Mouse (Mus musculus) midbrain, embryonic 16.5 days (tissue): ENCODE data around the gene Ano8. TPM values are rescaled to one million over a fixed set of nuclear protein-coding genes. Genes with fewer than 3 reads are reported as not detected.
A peak's percentile ranks its signal among the peaks of the same experiment; 100 is the strongest.

ENCODE experiments used
- ATAC-seq: fragments of 200-750 bp; cut with Nextera tagmentation; 2 replicates; pipeline ENCODE4 v1.8.0; 2017; ENCODE audit warnings: moderate TSS enrichment
- H3K27ac ChIP-seq: fragments of 300-500 bp; sonication (generic); 2 replicates; pipeline ENCODE4 v1.5.1; 2014; ENCODE audit warnings: mild to moderate bottlenecking, low read length, mixed read lengths
- H3K27me3 ChIP-seq: fragments of 300-500 bp; sonication (generic); 2 replicates; pipeline ENCODE4 v1.6.1; 2014; ENCODE audit warnings: low read depth, low read length, mixed read lengths; ENCODE audit not compliant: control insufficient read depth, insufficient read depth
- H3K36me3 ChIP-seq: fragments of 300-500 bp; sonication (generic); 2 replicates; pipeline ENCODE4 v1.6.1; 2014; ENCODE audit warnings: mild to moderate bottlenecking, low read length, moderate library complexity, mixed read lengths; ENCODE audit not compliant: control insufficient read depth, insufficient read depth
- H3K4me1 ChIP-seq: fragments of 300-500 bp; sonication (generic); 2 replicates; pipeline ENCODE4 v1.6.1; 2014; ENCODE audit warnings: mild to moderate bottlenecking, low read length, mixed read lengths; ENCODE audit not compliant: control insufficient read depth, insufficient read depth
- H3K4me2 ChIP-seq: fragments of 300-500 bp; sonication (generic); 2 replicates; pipeline ENCODE4 v1.6.1; 2014; ENCODE audit warnings: mild to moderate bottlenecking, low read length, mixed read lengths
- H3K4me3 ChIP-seq: fragments of 300-500 bp; sonication (generic); 2 replicates; pipeline ENCODE4 v1.5.1; 2014; ENCODE audit warnings: low read depth, mild to moderate bottlenecking, low read length, moderate library complexity, mixed read lengths
- H3K9ac ChIP-seq: fragments of 300-500 bp; sonication (generic); 2 replicates; pipeline ENCODE4 v1.6.1; 2014; ENCODE audit warnings: low read depth, low read length, mixed read lengths
- H3K9me3 ChIP-seq: fragments of 300-500 bp; sonication (generic); replicated peaks from 2 replicates; pipeline ENCODE4 v1.6.1; 2014; ENCODE audit warnings: mild to moderate bottlenecking, low read length, mixed read lengths; ENCODE audit not compliant: control insufficient read depth, poor library complexity, severe bottlenecking
- WGBS: fragments of 180-500 bp; shearing (Covaris S2); extraction: QIAGEN DNeasy Blood & Tissue Kit; methylation state at CpG from one replicate; pipeline ENCODE4 v1.1.7; 2014; 5-methylcytosine and 5-hydroxymethylcytosine counted together
- polyA plus RNA-seq: library from polyadenylated mRNA; unstranded; fragments of >200 nt; fragmentation: Nextera tagmentation; extraction: Ambion mirVana; gene quantifications from 2 replicates; pipeline ENCODE4 v1.2.1, GENCODE M21; 2015

Ano8 gene
- polyA plus RNA-seq, 1 experiment from 2014 or later = 5.9 TPM

DNA sequence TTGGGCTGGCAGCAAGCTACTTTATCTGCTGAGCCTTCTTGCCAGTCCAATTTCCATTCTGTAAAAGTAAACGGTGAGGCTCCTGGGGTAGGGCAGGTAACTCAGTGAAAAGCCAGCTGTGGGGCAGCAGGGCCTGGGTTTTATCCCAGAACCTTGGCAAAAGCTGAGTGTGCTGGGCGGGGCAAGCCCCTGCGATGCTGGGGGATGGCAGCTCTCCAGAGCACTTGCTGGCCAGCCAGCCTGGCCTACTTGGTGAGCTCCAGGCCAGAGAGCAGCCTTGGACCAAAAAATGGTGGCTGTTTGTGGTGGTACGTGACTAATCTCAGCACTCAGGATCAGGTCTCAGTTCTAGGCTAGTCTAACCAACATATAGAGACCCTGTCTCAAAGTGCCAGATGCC is 20.2 kb upstream of the Ano8 start:
- ATAC-seq = no peak
- WGBS = 80% methylated on average over 4 of the region's 4 CpGs

GRCm38 (mm10) chr8:71505326-71505725 is 19.6 kb upstream of the Ano8 start:
- Histone ChIP-seq H3K9me3 (no peaks in the 10 kb centered on the region), H3K27me3 (peaks cover 44% of the 10 kb centered on the region), H3K36me3 (no peaks in the 10 kb centered on the region), H3K27ac (no peak overlapping the region), H3K4me2 (no peak overlapping the region), H3K4me3 (no peak overlapping the region), H3K4me1 (peaks cover 3% of the 10 kb centered on the region; the same call in 1 of the 2 replicates), H3K9ac (no peak overlapping the region)
- WGBS = 91% methylated on average over 4 of the region's 4 CpGs
- ATAC-seq = no peak

More for the DNA sequence above, 20.2 kb upstream of the Ano8 start:
- Histone ChIP-seq H3K9me3 (no peaks in the 10 kb centered on the region), H3K9ac (no peak overlapping the region), H3K36me3 (no peaks in the 10 kb centered on the region), H3K27ac (no peak overlapping the region), H3K27me3 (peaks cover 47% of the 10 kb centered on the region), H3K4me1 (peaks cover 3% of the 10 kb centered on the region; the same call in 1 of the 2 replicates), H3K4me3 (no peak overlapping the region), H3K4me2 (no peak overlapping the region)

DNA sequence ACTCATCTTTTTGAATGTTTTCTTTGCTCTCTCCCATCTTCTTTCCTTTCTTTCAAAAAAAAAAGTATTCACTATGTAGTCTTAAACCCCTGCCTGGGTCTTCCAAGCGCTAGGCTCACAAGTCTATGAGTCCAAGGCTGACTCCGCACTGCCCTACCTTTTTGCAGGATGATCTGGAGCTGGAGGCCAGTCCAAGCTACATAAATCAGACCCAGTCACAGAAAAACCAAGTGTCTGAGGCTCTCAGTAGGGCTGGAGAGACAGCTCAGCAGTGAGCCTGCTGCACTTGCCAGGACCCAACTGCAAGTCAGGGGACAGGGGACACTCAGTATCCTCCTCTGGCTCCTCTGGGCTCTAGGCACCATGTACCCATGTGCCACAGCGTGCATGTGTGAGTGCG is 18.6 kb upstream of the Ano8 start:
- H3K4me2 ChIP-seq = no peak overlapping the region
- peaks cover 3% of the 10 kb centered on the region; the same call in 1 of the 2 replicates for H3K4me1 ChIP-seq
- no peak overlapping the region for H3K9ac ChIP-seq
- H3K27me3 ChIP-seq = peaks cover 38% of the 10 kb centered on the region
- WGBS = 94% methylated on average over 4 of the region's 4 CpGs
- no peak for ATAC-seq
- no peaks in the 10 kb centered on the region for H3K9me3 ChIP-seq
- H3K4me3 ChIP-seq = no peak overlapping the region
- H3K27ac ChIP-seq = no peak overlapping the region
- H3K36me3 ChIP-seq = no peaks in the 10 kb centered on the region

DNA sequence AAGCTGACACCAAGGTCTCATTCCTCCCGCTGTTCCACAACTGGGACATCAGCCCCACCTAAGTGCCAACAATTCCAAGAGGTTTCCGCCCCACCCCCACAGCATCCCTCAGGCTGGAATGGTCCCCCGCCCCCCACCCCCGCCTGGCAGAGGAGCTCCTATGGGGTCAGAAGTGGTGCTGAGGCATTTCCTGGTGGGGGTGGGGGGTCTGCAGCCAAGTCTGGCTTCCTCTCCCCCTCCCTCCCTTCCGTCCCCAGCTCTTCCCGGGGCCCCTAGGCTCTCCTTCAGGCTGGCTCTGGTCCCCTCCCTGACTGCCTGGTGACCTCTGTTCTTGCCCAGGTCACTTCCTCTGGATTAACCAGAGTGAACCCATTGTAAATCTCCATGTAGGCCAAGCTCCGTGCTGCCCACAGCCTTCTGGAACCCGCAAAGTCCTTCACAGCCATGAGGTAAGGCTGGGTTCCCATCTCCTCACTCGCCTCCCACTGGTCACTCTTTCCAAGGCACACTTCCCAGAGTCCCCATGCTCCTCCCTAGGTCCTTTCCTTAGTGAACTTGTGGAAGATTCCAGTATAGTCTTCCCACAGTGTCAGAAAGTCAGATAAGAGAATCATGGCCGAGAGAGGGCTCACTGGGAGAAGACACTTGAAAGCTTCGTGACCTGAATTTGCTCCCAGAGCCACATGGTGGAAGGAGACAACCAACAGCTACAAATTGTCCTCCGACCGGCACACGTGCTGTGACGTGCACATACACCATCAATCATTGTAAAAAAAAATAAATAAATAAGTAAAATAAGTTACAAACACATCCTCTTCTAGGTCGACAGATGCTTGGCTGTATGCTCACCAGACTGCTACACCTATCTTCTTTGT is 13.3 kb upstream of the Ano8 start:
- H3K4me2 ChIP-seq = no peak overlapping the region
- no peak overlapping the region for H3K4me3 ChIP-seq
- no peaks in the 10 kb centered on the region for H3K36me3 ChIP-seq
- no peaks in the 10 kb centered on the region; the same call in 1 of the 2 replicates for H3K4me1 ChIP-seq
- no peaks in the 10 kb centered on the region for H3K9me3 ChIP-seq
- no peak for ATAC-seq
- no peak overlapping the region for H3K27ac ChIP-seq
- WGBS = 48% methylated on average over 16 of the region's 16 CpGs
- H3K27me3 ChIP-seq = no peaks in the 10 kb centered on the region
- no peak overlapping the region for H3K9ac ChIP-seq

DNA sequence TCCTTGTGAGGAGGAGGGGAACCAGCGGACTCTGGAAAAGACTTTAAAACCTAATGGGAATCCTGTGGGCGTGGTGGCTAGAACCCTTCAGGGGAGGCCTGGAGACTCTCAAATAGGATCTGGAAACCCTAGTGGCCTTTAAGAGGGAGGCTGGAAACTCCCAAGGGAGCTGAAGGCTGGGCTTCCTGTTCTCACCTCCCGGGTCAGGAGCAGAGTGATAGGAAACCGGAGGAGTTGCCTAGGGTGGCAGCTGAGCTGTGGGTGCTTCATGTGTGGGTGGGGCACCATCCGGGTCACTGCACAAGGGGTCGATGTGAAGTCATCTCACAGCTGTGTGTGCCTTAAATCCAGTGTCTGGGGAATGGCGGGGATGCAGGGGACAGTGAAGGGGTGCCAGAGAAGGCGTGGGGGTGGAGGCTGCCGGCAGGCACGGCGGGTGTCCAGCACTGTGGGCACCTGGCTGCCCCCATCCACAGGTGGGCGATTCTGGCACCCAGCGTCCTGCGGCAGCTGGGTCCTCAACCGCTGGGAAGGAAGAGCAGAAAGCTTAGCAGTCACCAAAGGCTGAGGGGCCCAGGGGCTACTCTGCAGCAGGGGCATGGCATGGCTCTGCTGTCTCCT is 12.2 kb upstream of the Ano8 start:
- Histone ChIP-seq H3K4me2 (no peak overlapping the region), H3K4me3 (no peak overlapping the region)
- WGBS = 26% methylated on average over 15 of the region's 15 CpGs

DNA sequence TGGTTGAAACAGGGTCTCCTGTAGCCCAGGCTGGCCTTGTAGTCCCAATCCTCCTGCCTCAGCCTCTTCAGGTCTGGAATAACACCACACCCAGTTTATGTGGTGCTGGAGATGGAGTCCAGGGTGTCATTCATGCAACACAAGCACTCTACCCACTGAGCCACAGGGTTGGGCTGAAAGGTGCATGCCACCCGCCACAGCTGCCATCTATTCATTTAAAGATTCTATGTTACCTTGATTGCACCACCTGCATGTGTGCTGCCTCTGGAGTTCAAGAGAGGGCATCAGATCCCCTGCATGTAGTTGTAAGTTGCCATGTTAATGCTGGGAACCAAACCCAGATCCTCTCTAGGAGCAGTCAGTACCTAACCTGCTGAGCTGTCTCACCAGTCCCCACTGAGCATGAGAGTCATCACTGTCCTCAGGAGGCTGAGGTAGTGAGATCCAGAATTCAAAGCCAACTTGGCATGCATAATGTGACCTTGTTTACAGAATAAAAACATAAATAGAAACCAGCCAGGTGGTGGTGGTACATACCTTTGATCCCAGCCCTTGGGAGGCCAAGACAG is 11.4 kb upstream of the Ano8 start:
- no peak for ATAC-seq
- Histone ChIP-seq H3K4me2 (no peak overlapping the region), H3K27me3 (no peaks in the 10 kb centered on the region), H3K27ac (no peak overlapping the region), H3K36me3 (peaks cover 7% of the 10 kb centered on the region), H3K4me3 (no peak overlapping the region), H3K4me1 (no peaks in the 10 kb centered on the region; the same call in 1 of the 2 replicates), H3K9ac (no peak overlapping the region), H3K9me3 (no peaks in the 10 kb centered on the region)
- WGBS = 96% methylated on average over 1 of the region's 1 CpGs

More for the DNA sequence above, 12.2 kb upstream of the Ano8 start:
- Histone ChIP-seq H3K27ac (no peak overlapping the region), H3K4me1 (no peaks in the 10 kb centered on the region; the same call in 1 of the 2 replicates), H3K36me3 (no peaks in the 10 kb centered on the region), H3K9ac (no peak overlapping the region), H3K9me3 (no peaks in the 10 kb centered on the region), H3K27me3 (no peaks in the 10 kb centered on the region)
- no peak for ATAC-seq

- 53% methylated on average over 11 of the region's 11 CpGs for WGBS
- Histone ChIP-seq H3K4me3 (no peak overlapping the region), H3K9me3 (no peaks in the 10 kb centered on the region), H3K27me3 (no peaks in the 10 kb centered on the region), H3K36me3 (peaks cover 12% of the 10 kb centered on the region), H3K27ac (no peak overlapping the region), H3K9ac (no peak overlapping the region), H3K4me2 (no peak overlapping the region), H3K4me1 (no peaks in the 10 kb centered on the region; the same call in 1 of the 2 replicates)
- no peak for ATAC-seq
Measured at GRCm38 (mm10) chr8:71496481-71496880, 10.7 kb upstream of the Ano8 start.

DNA sequence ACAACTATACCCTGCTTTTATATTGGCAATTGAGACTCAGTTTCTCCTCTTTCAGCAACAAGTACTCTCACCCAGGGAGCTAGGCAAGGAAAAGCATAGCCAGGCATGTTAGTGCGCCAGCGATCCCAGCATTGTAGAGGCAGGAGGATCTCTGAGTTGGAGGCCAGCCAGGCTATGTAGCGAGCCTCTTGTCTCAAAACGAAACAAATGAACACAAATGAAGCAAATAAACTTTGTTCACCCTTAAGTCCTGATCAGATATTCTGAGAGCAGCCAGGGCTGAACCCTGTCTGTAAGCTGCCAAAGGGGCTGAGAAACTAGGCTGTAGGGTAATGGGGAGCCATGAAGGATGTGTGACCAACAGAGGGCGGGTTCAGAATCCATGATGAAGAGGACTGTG is 10.0 kb upstream of the Ano8 start:
- Histone ChIP-seq H3K9ac (no peak overlapping the region), H3K4me1 (no peaks in the 10 kb centered on the region; the same call in 1 of the 2 replicates), H3K4me3 (no peak overlapping the region), H3K36me3 (peaks cover 12% of the 10 kb centered on the region), H3K27me3 (no peaks in the 10 kb centered on the region), H3K9me3 (no peaks in the 10 kb centered on the region), H3K27ac (no peak overlapping the region), H3K4me2 (no peak overlapping the region)
- ATAC-seq = no peak
- 93% methylated on average over 5 of the region's 5 CpGs for WGBS

DNA sequence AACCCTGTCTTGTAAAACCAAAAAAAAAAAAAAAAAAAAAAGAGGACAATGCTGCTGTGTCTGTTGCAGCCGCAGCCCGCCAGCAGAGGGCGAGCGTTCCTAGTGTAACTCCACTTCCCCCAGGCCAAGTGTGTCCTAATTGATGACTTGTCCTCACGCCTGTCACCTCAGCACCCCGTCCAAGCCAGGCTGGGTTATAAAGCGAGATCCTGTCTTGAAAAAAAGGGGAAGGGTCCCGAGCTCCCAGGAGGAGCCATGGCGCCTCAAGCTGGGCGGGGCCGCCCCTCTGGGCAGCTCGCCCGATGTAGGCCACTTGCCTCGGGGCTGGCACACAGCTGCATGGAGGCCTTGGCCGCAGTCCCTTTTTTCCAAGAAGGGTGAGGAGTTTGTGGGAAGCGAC is 9.3 kb upstream of the Ano8 start:
- H3K27me3 ChIP-seq = no peaks in the 10 kb centered on the region
- H3K9ac ChIP-seq = 0 out of 2 replicates have a peak overlapping the region, but pooled peaks have one; percentile 20
- H3K27ac ChIP-seq = no peak overlapping the region
- no peaks in the 10 kb centered on the region for H3K9me3 ChIP-seq
- 24% methylated on average over 15 of the region's 16 CpGs for WGBS
- no peaks in the 10 kb centered on the region; the same call in 1 of the 2 replicates for H3K4me1 ChIP-seq
- H3K4me2 ChIP-seq = no peak overlapping the region
- no peak overlapping the region for H3K4me3 ChIP-seq
- H3K36me3 ChIP-seq = peaks cover 12% of the 10 kb centered on the region
- ATAC-seq = peak; percentile 51
